Mouse (Mus musculus) embryonic facial prominence, embryonic 12.5 days (tissue): Measurements from ENCODE around the gene Abca9. TPM values are rescaled to one million over a fixed set of nuclear protein-coding genes. Genes with fewer than 3 reads are reported as not detected.

Experiments used
- ATAC-seq: fragments of 200-750 bp; cut with Nextera tagmentation; 2 replicates; pipeline ENCODE4 v1.8.0; 2017; ENCODE audit not compliant: insufficient number of reproducible peaks, insufficient read depth, low FRiP score, low TSS enrichment
- H3K27ac ChIP-seq: fragments of 300-500 bp; sonication (generic); 2 replicates; pipeline ENCODE4 v1.5.1; 2016; ENCODE audit warnings: mild to moderate bottlenecking
- H3K27me3 ChIP-seq: fragments of 300-500 bp; sonication (generic); 2 replicates; pipeline ENCODE4 v1.6.1; 2016; ENCODE audit warnings: mild to moderate bottlenecking, moderate library complexity
- H3K36me3 ChIP-seq: fragments of 300-500 bp; sonication (generic); 2 replicates; pipeline ENCODE4 v1.6.1; 2016; ENCODE audit warnings: mild to moderate bottlenecking
- H3K4me1 ChIP-seq: fragments of 300-500 bp; sonication (generic); 2 replicates; pipeline ENCODE4 v1.6.1; 2016
- H3K4me2 ChIP-seq: fragments of 300-500 bp; sonication (generic); replicated peaks from 2 replicates; pipeline ENCODE4 v1.6.1; 2016; ENCODE audit warnings: mild to moderate bottlenecking, moderate library complexity
- H3K4me3 ChIP-seq: fragments of 300-500 bp; sonication (generic); 2 replicates; pipeline ENCODE4 v1.5.1; 2016; ENCODE audit warnings: mild to moderate bottlenecking
- H3K9ac ChIP-seq: fragments of 300-500 bp; sonication (generic); 2 replicates; pipeline ENCODE4 v1.6.1; 2016; ENCODE audit warnings: mild to moderate bottlenecking, moderate library complexity
- H3K9me3 ChIP-seq: fragments of 300-500 bp; sonication (generic); 2 replicates; pipeline ENCODE4 v1.6.1; 2016; ENCODE audit warnings: mild to moderate bottlenecking, moderate library complexity
- WGBS: fragments of 180-500 bp; shearing (Covaris S2); methylation state at CpG from one replicate; pipeline ENCODE4 v1.1.7; 2016; 5-methylcytosine and 5-hydroxymethylcytosine counted together
- polyA plus RNA-seq: library from polyadenylated mRNA; unstranded; fragments of >200 nt; fragmentation: Nextera tagmentation; extraction: Ambion mirVana; gene quantifications from 2 replicates; pipeline ENCODE4 v1.2.1, GENCODE M21; 2016

Gene Abca9
- polyA plus RNA-seq, 1 experiment from 2014 or later, result 4.2 TPM

GRCm38 (mm10) chr11:110145421-110145820 is 22.6 kb downstream of the Abca9 start:
- H3K4me3 ChIP-seq, result no peak overlapping the region
- WGBS, result 90% methylated on average over 11 of the region's 11 CpGs
- no peaks in the 10 kb centered on the region for H3K36me3 ChIP-seq
- H3K4me2 ChIP-seq, result no peak overlapping the region
- H3K27me3 ChIP-seq, result no peaks in the 10 kb centered on the region
- no peaks in the 10 kb centered on the region; the same call in 1 of the 2 replicates for H3K9me3 ChIP-seq
- ATAC-seq, result no peak
- H3K9ac ChIP-seq, result no peak overlapping the region
- no peak overlapping the region for H3K27ac ChIP-seq
- H3K4me1 ChIP-seq, result no peaks in the 10 kb centered on the region

DNA sequence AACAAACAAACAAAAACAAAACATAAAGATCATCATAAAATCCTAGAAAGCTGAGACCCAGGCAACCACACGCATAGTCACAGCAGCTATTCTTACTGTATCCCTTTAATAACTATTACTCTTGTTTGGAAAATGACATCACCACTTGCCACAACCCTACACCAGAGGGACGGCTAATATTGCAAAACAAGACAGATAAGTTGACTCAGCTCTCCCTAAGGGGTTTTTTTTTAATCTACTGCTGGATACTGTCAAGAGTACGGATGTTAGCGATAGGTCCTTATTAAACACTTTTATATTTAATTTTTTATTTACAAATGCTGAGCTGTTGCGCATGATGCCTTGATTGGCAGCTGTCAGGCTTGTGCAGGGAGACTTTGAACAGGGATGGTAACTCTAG is 37.2 kb downstream of the Abca9 start:
- H3K27ac ChIP-seq, result no peak overlapping the region
- H3K4me1 ChIP-seq, result no peaks in the 10 kb centered on the region
- H3K4me2 ChIP-seq, result no peak overlapping the region
- no peak for ATAC-seq
- H3K9me3 ChIP-seq, result no peaks in the 10 kb centered on the region
- H3K27me3 ChIP-seq, result no peaks in the 10 kb centered on the region
- H3K36me3 ChIP-seq, result no peaks in the 10 kb centered on the region
- no peak overlapping the region for H3K4me3 ChIP-seq
- WGBS, result 69% methylated on average over 5 of the region's 5 CpGs
- H3K9ac ChIP-seq, result no peak overlapping the region

GRCm38 (mm10) chr11:110111137-110111536 is 56.9 kb downstream of the Abca9 start:
- H3K4me1 ChIP-seq, result no peaks in the 10 kb centered on the region
- H3K27me3 ChIP-seq, result no peaks in the 10 kb centered on the region
- no peaks in the 10 kb centered on the region for H3K36me3 ChIP-seq
- H3K9me3 ChIP-seq, result no peaks in the 10 kb centered on the region
- WGBS, result 46% methylated on average over 4 of the region's 4 CpGs
- no peak overlapping the region for H3K27ac ChIP-seq
- H3K9ac ChIP-seq, result no peak overlapping the region
- no peak overlapping the region for H3K4me2 ChIP-seq
- no peak for ATAC-seq
- H3K4me3 ChIP-seq, result no peak overlapping the region

DNA sequence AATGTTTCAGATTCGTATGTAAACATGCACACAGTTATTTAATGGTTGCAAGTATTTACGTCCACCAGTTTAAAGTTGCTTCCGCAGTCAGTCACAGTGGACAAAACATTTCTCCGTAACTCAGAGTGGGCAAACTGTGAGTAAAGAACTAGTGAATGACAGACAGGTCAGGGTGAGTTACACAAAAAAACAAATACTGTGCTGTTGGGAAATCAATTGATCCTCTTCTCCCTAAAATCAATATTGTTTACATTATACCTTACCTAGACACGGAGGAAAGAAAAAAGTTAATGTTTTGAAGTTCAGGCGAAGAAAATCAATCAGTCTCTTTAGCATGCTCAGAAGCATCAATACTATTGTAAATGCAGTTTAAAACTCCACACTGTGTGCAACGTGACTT is 66.6 kb downstream of the Abca9 start:
- H3K36me3 ChIP-seq, result no peaks in the 10 kb centered on the region

GRCm38 (mm10) chr11:110098901-110099300 is 69.1 kb downstream of the Abca9 start:
- 61% methylated on average over 4 of the region's 4 CpGs for WGBS
- ATAC-seq, result no peak
- no peak overlapping the region for H3K4me2 ChIP-seq

More for the DNA sequence above, 66.6 kb downstream of the Abca9 start:
- Histone ChIP-seq H3K27me3 (no peaks in the 10 kb centered on the region), H3K9me3 (no peaks in the 10 kb centered on the region), H3K4me2 (no peak overlapping the region), H3K4me1 (no peaks in the 10 kb centered on the region), H3K9ac (no peak overlapping the region), H3K4me3 (no peak overlapping the region), H3K27ac (no peak overlapping the region)
- no peak for ATAC-seq
- WGBS, result 88% methylated on average over 7 of the region's 7 CpGs

DNA sequence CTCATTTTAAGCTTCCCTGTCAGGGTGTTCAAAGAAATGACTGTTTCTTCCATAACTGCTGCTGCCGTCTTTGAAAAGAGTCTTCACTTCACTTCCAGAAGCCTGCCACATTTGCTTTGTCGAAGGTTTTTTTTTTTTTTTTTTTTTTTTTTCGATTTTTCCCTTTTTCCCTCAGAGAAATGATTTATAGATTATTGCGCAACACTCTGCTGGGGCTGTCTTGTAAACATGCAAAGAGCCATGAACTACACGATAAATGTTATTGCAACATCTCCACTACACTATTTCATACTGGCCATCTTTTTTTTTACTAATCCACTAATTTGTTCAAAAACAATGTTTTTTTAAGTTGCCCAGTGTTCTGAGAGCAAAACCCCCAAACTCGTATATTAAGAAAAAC is 70.5 kb downstream of the Abca9 start:
- no peaks in the 10 kb centered on the region for H3K36me3 ChIP-seq
- no peaks in the 10 kb centered on the region for H3K27me3 ChIP-seq
- H3K9me3 ChIP-seq, result no peaks in the 10 kb centered on the region
- WGBS, result 76% methylated on average over 6 of the region's 6 CpGs
- H3K9ac ChIP-seq, result no peak overlapping the region
- no peak overlapping the region for H3K27ac ChIP-seq
- H3K4me3 ChIP-seq, result no peak overlapping the region
- no peak for ATAC-seq
- no peaks in the 10 kb centered on the region for H3K4me1 ChIP-seq
- no peak overlapping the region for H3K4me2 ChIP-seq

More at GRCm38 (mm10) chr11:110098901-110099300, 69.1 kb downstream of the Abca9 start:
- no peak overlapping the region for H3K27ac ChIP-seq
- no peak overlapping the region for H3K9ac ChIP-seq
- H3K4me1 ChIP-seq, result no peaks in the 10 kb centered on the region
- H3K36me3 ChIP-seq, result no peaks in the 10 kb centered on the region
- no peaks in the 10 kb centered on the region for H3K9me3 ChIP-seq
- no peak overlapping the region for H3K4me3 ChIP-seq
- H3K27me3 ChIP-seq, result no peaks in the 10 kb centered on the region

- Histone ChIP-seq H3K36me3 (no peaks in the 10 kb centered on the region), H3K4me3 (no peak within 1 kb of the TSS), H3K27me3 (no peaks in the 10 kb centered on the region), H3K9me3 (no peaks in the 10 kb centered on the region), H3K27ac (no peak within 1 kb of the TSS), H3K9ac (no peak within 1 kb of the TSS), H3K4me1 (no peaks in the 10 kb centered on the region), H3K4me2 (no peak within 1 kb of the TSS)
- ATAC-seq, result no peak
- WGBS, result 69% methylated on average over 5 of the region's 5 CpGs
Observed at GRCm38 (mm10) chr11:110095858-110096257, 72.1 kb downstream of the Abca9 start, which contains the start of gene Abca8a. Gene Abca8a (minus strand): TSS chr11:110095978.

DNA sequence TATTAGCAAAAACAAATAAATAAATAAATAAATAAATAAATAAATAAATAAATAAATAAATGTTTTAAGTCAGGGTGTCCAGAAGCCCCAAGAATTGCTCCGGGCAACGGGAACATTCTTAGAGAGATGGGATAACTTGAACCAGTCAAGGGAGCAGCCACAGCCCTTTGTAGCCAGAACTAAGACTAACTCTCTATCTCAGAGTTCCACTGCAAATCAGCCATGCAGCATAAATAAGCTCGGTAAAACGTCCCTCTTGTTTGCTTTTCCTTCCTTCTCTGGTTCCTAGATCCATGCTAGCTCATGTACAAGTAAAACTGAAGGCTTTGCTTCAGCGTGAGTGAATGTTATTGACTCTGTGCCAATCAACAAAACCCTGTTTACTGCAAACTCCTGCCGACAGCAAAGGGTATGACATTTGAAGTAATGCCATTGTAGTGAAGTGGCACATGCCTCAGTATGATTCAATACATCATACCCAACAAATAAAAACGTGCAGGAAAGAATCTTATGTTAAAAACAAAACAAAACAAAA is 73.1 kb downstream of the Abca9 start:
- no peak for ATAC-seq
- H3K9me3 ChIP-seq, result no peaks in the 10 kb centered on the region
- H3K9ac ChIP-seq, result no peak overlapping the region
- WGBS, result 67% methylated on average over 7 of the region's 7 CpGs
- no peak overlapping the region for H3K4me3 ChIP-seq
- H3K27me3 ChIP-seq, result no peaks in the 10 kb centered on the region
- H3K36me3 ChIP-seq, result no peaks in the 10 kb centered on the region
- H3K4me1 ChIP-seq, result no peaks in the 10 kb centered on the region
- no peak overlapping the region for H3K27ac ChIP-seq
- no peak overlapping the region for H3K4me2 ChIP-seq

DNA sequence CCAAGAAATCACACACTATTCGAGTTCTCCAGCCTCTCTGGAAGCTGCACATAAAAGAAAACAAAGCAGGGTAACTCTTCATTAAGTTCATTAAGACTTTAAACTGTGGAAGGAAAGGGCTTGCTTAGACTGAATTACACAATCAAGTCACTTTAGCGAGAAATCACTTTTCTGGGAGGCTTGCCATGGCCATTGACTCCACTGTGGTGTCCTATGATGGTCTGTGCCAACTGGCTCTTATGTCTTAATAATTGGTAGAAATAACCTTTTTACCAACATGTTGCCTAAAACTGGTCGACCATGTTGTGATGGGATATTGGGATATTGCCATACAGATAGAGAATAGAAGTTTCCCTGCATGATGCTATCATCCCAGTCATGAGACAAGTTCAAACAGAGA is 73.8 kb downstream of the Abca9 start:
- Histone ChIP-seq H3K27ac (no peak overlapping the region), H3K4me3 (no peak overlapping the region), H3K36me3 (no peaks in the 10 kb centered on the region), H3K9me3 (no peaks in the 10 kb centered on the region), H3K27me3 (no peaks in the 10 kb centered on the region), H3K9ac (no peak overlapping the region), H3K4me1 (no peaks in the 10 kb centered on the region), H3K4me2 (no peak overlapping the region)
- 81% methylated on average over 3 of the region's 3 CpGs for WGBS
- no peak for ATAC-seq

DNA sequence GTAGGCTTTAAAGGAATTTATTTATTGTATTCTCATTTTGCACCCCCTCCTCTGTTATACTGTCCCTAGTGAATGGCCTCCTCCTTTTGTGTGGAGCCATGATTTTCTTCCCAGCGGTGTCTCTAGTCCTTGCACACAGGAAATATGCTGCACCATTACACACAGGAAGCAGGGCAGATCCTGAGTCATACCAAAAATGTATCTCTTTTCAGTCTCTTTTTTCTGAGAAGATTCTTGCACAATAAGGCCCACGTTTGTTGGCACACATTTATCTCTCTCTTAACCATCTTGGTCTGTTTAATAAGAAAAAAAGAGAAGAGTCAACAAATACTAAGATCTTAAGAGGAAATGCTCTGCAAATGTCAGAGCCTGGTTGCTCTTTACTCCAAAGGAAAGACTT is 76.7 kb downstream of the Abca9 start:
- Histone ChIP-seq H3K4me2 (no peak overlapping the region), H3K27ac (no peak overlapping the region), H3K4me3 (no peak overlapping the region), H3K4me1 (no peaks in the 10 kb centered on the region), H3K9ac (no peak overlapping the region), H3K27me3 (no peaks in the 10 kb centered on the region), H3K9me3 (no peaks in the 10 kb centered on the region), H3K36me3 (no peaks in the 10 kb centered on the region)
- no peak for ATAC-seq
- 76% methylated on average over 2 of the region's 2 CpGs for WGBS

DNA sequence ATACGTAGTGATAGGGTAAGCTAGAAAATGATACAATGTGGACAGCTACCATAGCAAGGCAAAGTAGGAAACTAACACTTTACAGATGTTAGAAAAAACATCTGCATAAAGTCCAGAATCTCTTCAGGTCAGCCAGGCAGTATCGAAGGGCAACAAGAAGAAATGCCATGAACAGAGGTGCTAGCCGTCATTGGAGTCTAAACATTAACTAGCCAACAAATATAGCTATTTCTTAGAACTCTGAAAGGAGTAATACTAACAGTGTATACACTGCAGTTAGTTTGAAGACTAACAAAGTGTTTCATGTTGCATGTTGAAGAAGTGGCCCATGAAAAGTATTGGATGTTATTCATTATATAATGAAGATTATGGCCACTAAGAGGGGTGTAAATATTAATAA is 95.8 kb downstream of the Abca9 start:
- 62% methylated on average over 3 of the region's 3 CpGs for WGBS

GRCm38 (mm10) chr11:110061032-110061431 is 107.0 kb downstream of the Abca9 start:
- Histone ChIP-seq H3K9ac (no peak overlapping the region), H3K27me3 (no peaks in the 10 kb centered on the region), H3K4me2 (no peak overlapping the region), H3K4me3 (no peak overlapping the region), H3K36me3 (no peaks in the 10 kb centered on the region), H3K4me1 (no peaks in the 10 kb centered on the region), H3K27ac (no peak overlapping the region), H3K9me3 (no peaks in the 10 kb centered on the region)
- ATAC-seq, result no peak
- whole genome bisulfite sequencing, result 51% methylated on average over 4 of the region's 4 CpGs

More for the DNA sequence above, 95.8 kb downstream of the Abca9 start:
- Histone ChIP-seq H3K27me3 (no peaks in the 10 kb centered on the region), H3K4me2 (no peak overlapping the region), H3K4me3 (no peak overlapping the region), H3K9ac (no peak overlapping the region), H3K4me1 (no peaks in the 10 kb centered on the region), H3K27ac (no peak overlapping the region), H3K9me3 (no peaks in the 10 kb centered on the region), H3K36me3 (no peaks in the 10 kb centered on the region)
- ATAC-seq, result no peak

GRCm38 (mm10) chr11:110060127-110060526 is 107.9 kb downstream of the Abca9 start:
- Histone ChIP-seq H3K27ac (no peak overlapping the region), H3K4me3 (no peak overlapping the region)
- 76% methylated on average over 2 of the region's 2 CpGs for WGBS

More at GRCm38 (mm10) chr11:110060127-110060526, 107.9 kb downstream of the Abca9 start:
- H3K4me2 ChIP-seq, result no peak overlapping the region
- no peak for ATAC-seq
- no peak overlapping the region for H3K9ac ChIP-seq
- no peaks in the 10 kb centered on the region for H3K4me1 ChIP-seq
- no peaks in the 10 kb centered on the region for H3K36me3 ChIP-seq
- H3K9me3 ChIP-seq, result no peaks in the 10 kb centered on the region
- no peaks in the 10 kb centered on the region for H3K27me3 ChIP-seq
